Mouse (Mus musculus) brown adipose tissue, adult 24 weeks (tissue): ENCODE data around the gene Il1rl2. TPM values are rescaled to one million over a fixed set of nuclear protein-coding genes. Genes with fewer than 3 reads are reported as not detected.

ENCODE experiments used
- polyA plus RNA-seq: library from polyadenylated mRNA; stranded (reverse); fragments of >200 nt; gene quantifications from 2 replicates; pipeline ENCODE4 v1.2.4, GENCODE M21; 2012; ENCODE audit not compliant: missing spikeins, insufficient read depth, insufficient read length

The Il1rl2 gene
- polyA plus RNA-seq, 1 experiment, result 4.1 TPM

Other genes with a start within 250 kb of the Il1rl2 start
- 4.6 and 6.2 TPM in 2 replicates for gene Il1r1, start 99.5 kb upstream of the Il1rl2 start, polyA plus RNA-seq
- gene Il1rl1, start 105.0 kb downstream of the Il1rl2 start, polyA plus RNA-seq, result 0.67 and 1.2 TPM in 2 replicates
- gene Il18r1, start 140.9 kb downstream of the Il1rl2 start, polyA plus RNA-seq, result not detected in 2 replicates
- not detected in 2 replicates for gene Il18rap, start 190.8 kb downstream of the Il1rl2 start, polyA plus RNA-seq